Mouse (Mus musculus): Measurements from ENCODE around the gene Tmem267.

DNA sequence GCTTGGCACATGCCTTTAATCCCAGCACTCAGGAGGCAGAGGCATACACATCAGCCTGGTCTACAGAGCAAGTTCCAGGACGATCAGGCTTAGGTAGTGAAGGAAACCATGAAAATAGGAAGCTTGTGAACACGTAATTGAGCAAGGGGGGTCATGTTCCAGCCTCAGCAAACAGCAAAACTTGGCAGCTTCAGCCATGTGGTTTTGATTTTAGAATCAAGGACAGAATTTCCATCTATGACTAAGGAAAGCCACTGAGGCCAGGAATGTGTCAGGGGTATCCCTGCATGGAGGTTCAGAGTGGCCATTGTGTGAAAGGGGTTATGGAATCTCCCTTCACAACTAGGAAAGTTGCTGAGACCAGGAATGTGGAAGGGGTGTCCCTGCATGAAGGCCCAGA is 147.7 kb downstream of the Tmem267 start:
- no peak for TF ChIP-seq CTCF (IDR thresholded peaks at IDR 0.05; ENCODE audit: insufficient read depth, low read depth, low read length)
- no peak for TF ChIP-seq POLR2A (IDR thresholded peaks at IDR 0.05; ENCODE audit: insufficient read depth, low read depth, low read length)

Measured in olfactory bulb, adult 2 months (tissue).